Mouse (Mus musculus): ENCODE measurements around the gene Gm3173. TPM values are rescaled to one million over a fixed set of nuclear protein-coding genes. Genes with fewer than 3 reads are reported as not detected.
"Not testable (repeated sequence)": the region's sequence is repeated elsewhere in the genome, so short reads cannot be mapped to it uniquely, and the experiment has no call there.

The Gm3173 gene
- polyA plus RNA-seq, 1 experiment from 2014 or later: not detected

- H3K36me3 ChIP-seq; H3K9ac ChIP-seq; H3K4me1 ChIP-seq; H3K27me3 ChIP-seq; H3K27ac ChIP-seq; H3K9me3 ChIP-seq; H3K4me2 ChIP-seq (replicated peaks); H3K4me3 ChIP-seq; ATAC-seq (ENCODE audit: low FRiP score, low read depth): not testable (repeated sequence)
- WGBS: no CpG with 5 or more reads among the region's 2 CpGs
Measured at GRCm38 (mm10) chr14:4555105-4555504, 124.3 kb downstream of the Gm3173 start, which contains the start of gene Gm3047. Gene Gm3047 (plus strand): TSS chr14:4555405.

Other genes with a start within 250 kb of the Gm3173 start
- gene Gm2974, start 248.4 kb upstream of the Gm3173 start, polyA plus RNA-seq (2015; fragmentation: Nextera tagmentation; extraction: Ambion mirVana): 0.33 and 0.43 TPM in 2 replicates
- gene Gm3138, start 181.4 kb upstream of the Gm3173 start, polyA plus RNA-seq (2015; fragmentation: Nextera tagmentation; extraction: Ambion mirVana): not detected in 2 replicates
- not detected in 2 replicates for gene Gm3149, start 113.7 kb upstream of the Gm3173 start, polyA plus RNA-seq (2015; fragmentation: Nextera tagmentation; extraction: Ambion mirVana)
- gene 2610042L04Rik, start 96.2 kb upstream of the Gm3173 start, polyA plus RNA-seq (2015; fragmentation: Nextera tagmentation; extraction: Ambion mirVana): 0.15 and 0.38 TPM in 2 replicates
- gene Gm3159, start 33.5 kb upstream of the Gm3173 start, polyA plus RNA-seq (2015; fragmentation: Nextera tagmentation; extraction: Ambion mirVana): not detected in 2 replicates
- 0.29 and 0.32 TPM in 2 replicates for gene Gm3164, start 15.5 kb upstream of the Gm3173 start, polyA plus RNA-seq (2015; fragmentation: Nextera tagmentation; extraction: Ambion mirVana)
- not detected in 2 replicates for gene Gm3182, start 50.8 kb downstream of the Gm3173 start, polyA plus RNA-seq (2015; fragmentation: Nextera tagmentation; extraction: Ambion mirVana)
- not detected in 2 replicates for gene Gm3047, start 124.4 kb downstream of the Gm3173 start, polyA plus RNA-seq (2015; fragmentation: Nextera tagmentation; extraction: Ambion mirVana)
- not detected in 2 replicates for gene Gm8159, start 201.4 kb downstream of the Gm3173 start, polyA plus RNA-seq (2015; fragmentation: Nextera tagmentation; extraction: Ambion mirVana)
- not detected in 2 replicates for gene Gm3239, start 233.2 kb downstream of the Gm3173 start, polyA plus RNA-seq (2015; fragmentation: Nextera tagmentation; extraction: Ambion mirVana)